Mouse (Mus musculus): ENCODE measurements around the gene Vmn2r113. TPM values are rescaled to one million over a fixed set of nuclear protein-coding genes. Genes with fewer than 3 reads are reported as not detected.

Vmn2r113 gene
- polyA plus RNA-seq (2015; fragmentation: Nextera tagmentation; extraction: Ambion mirVana) = not detected in 2 replicates

DNA sequence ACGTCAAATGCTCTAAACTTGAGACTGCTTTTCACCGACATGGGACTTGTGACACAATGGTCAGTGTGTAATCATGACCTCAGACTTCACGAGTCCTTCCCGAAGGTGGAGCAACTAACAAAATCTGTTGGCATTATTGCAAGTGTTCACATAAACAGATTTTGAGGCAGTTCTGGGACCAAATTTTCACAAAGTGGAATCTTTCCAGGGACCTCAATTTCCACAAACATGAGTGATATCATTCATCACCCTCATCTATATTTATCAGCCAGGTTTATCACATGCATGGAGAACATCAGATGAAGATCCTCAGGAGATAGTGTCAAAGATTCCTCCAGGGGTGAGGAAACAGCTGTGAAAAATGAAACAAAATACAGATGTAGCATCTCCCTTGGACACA is at the start of gene Vmn2r113:
Gene Vmn2r113 (plus strand): TSS at position 301 of the 400 bp plus-strand sequence.

Other genes with a start within 250 kb of the Vmn2r113 start
- 28.6 and 31.6 TPM in 2 replicates for gene Zfp945, start 75.8 kb upstream of the Vmn2r113 start, polyA plus RNA-seq (2015; fragmentation: Nextera tagmentation; extraction: Ambion mirVana)
- not detected in 2 replicates for gene Vmn2r-ps130, start 118.2 kb downstream of the Vmn2r113 start, polyA plus RNA-seq (2015; fragmentation: Nextera tagmentation; extraction: Ambion mirVana)